Mouse (Mus musculus): ENCODE measurements at regions not wholly inside any gene's neighbourhood (a gene's known extent, or its start where the extent isn't known, plus 50 kb on each side); places are given as distances from the start of the nearest gene placed in this dataset.

DNA sequence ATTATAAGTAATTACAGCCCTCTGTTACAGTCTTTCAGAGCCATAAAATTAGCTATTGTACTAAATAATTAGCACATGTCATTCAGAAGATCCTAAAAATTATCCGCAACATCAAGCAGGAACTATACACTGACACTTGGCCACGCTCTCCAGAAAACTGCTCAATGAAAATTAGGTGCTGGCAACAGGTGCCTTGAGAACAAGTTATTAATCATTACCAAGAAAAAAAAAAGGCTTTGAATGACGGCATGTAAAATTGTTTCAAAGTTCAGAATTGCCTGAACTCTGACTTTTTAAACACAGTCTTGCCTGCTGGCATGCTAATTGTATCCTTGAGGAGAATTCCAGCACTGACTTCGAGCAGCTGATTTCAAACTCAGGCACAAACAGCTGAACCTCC is 316.6 kb downstream of the Vrk1 start:
- no peak for TF ChIP-seq SIN3A (IDR thresholded peaks at IDR 0.05; ENCODE audit: low read length)
- no peak for TF ChIP-seq MEF2A (IDR thresholded peaks at IDR 0.05; ENCODE audit: extremely low read depth, insufficient replicate concordance, low read depth, low read length, poor library complexity, severe bottlenecking)
